Mouse (Mus musculus) liver, embryonic 16.5 days (tissue): Measurements from ENCODE around the gene 2210408I21Rik. TPM values are rescaled to one million over a fixed set of nuclear protein-coding genes. Genes with fewer than 3 reads are reported as not detected.

Source experiments
- ATAC-seq: fragments of 200-750 bp; cut with Nextera tagmentation; 2 replicates; pipeline ENCODE4 v1.8.0; 2017; ENCODE audit warnings: low read depth, mild to moderate bottlenecking, moderate number of reproducible peaks, moderate library complexity
- H3K27ac ChIP-seq: fragments of 300-500 bp; sonication (generic); 2 replicates; pipeline ENCODE4 v1.5.1; 2014; ENCODE audit warnings: mild to moderate bottlenecking, low read length
- H3K27me3 ChIP-seq: fragments of 300-500 bp; sonication (generic); 2 replicates; pipeline ENCODE4 v1.6.1; 2014; ENCODE audit warnings: low read depth, low read length, mixed read lengths; ENCODE audit not compliant: control insufficient read depth, insufficient read depth
- H3K36me3 ChIP-seq: fragments of 300-500 bp; sonication (generic); 2 replicates; pipeline ENCODE4 v1.6.1; 2014; ENCODE audit warnings: mild to moderate bottlenecking; ENCODE audit not compliant: control insufficient read depth, insufficient read depth
- H3K4me1 ChIP-seq: fragments of 300-500 bp; sonication (generic); 2 replicates; pipeline ENCODE4 v1.6.1; 2014; ENCODE audit warnings: low read depth, low read length, mixed read lengths; ENCODE audit not compliant: control insufficient read depth
- H3K4me2 ChIP-seq: fragments of 300-500 bp; sonication (generic); 2 replicates; pipeline ENCODE4 v1.6.1; 2014; ENCODE audit warnings: low read depth, low read length, mixed read lengths
- H3K4me3 ChIP-seq: fragments of 300-500 bp; sonication (generic); 2 replicates; pipeline ENCODE4 v1.5.1; 2014; ENCODE audit warnings: low read depth, mild to moderate bottlenecking, low read length
- H3K9ac ChIP-seq: fragments of 300-500 bp; sonication (generic); 2 replicates; pipeline ENCODE4 v1.6.1; 2014; ENCODE audit warnings: low read depth, low read length
- H3K9me3 ChIP-seq: fragments of 300-500 bp; sonication (generic); replicated peaks from 2 replicates; pipeline ENCODE4 v1.6.1; 2016; ENCODE audit warnings: low read length; ENCODE audit not compliant: control insufficient read depth
- WGBS: fragments of 180-500 bp; shearing (Covaris S2); extraction: QIAGEN DNeasy Blood & Tissue Kit; methylation state at CpG from one replicate; pipeline ENCODE4 v1.1.7; 2014; ENCODE audit not compliant: insufficient replicate concordance; 5-methylcytosine and 5-hydroxymethylcytosine counted together
- polyA plus RNA-seq: library from polyadenylated mRNA; unstranded; fragments of >200 nt; fragmentation: Nextera tagmentation; extraction: Ambion mirVana; gene quantifications from 2 replicates; pipeline ENCODE4 v1.2.1, GENCODE M21; 2015

The 2210408I21Rik gene
- polyA plus RNA-seq, 1 experiment from 2014 or later: 1.6 TPM

DNA sequence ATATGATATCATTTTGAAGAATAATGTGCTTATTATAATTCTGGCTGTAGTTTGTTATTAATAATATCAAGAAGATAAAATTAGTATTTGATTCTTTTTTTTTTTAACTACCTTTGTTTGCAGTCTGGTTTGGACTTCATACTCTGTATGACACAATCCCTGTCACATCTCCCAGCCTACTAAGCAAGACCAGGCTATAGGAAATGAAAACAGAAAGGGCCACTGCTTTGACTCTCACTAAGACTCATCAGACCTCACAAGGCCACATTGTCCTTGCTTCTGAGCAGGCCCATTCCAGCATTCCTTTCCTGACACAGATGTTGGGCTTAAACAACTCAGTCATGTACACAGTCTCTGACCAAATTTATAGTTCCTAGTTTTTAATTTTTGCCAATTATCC is 42.6 kb downstream of the 2210408I21Rik start:
- H3K4me2 ChIP-seq: no peak overlapping the region
- H3K36me3 ChIP-seq: no peaks in the 10 kb centered on the region
- H3K4me3 ChIP-seq: no peak overlapping the region
- H3K27me3 ChIP-seq: no peaks in the 10 kb centered on the region
- no peaks in the 10 kb centered on the region for H3K4me1 ChIP-seq
- no peak for ATAC-seq
- H3K27ac ChIP-seq: no peak overlapping the region
- no peaks in the 10 kb centered on the region for H3K9me3 ChIP-seq
- no peak overlapping the region for H3K9ac ChIP-seq

GRCm38 (mm10) chr13:77190606-77191005 is 55.3 kb downstream of the 2210408I21Rik start:
- Histone ChIP-seq H3K27ac (no peak overlapping the region), H3K36me3 (no peaks in the 10 kb centered on the region), H3K4me3 (no peak overlapping the region), H3K9me3 (no peaks in the 10 kb centered on the region), H3K4me1 (no peaks in the 10 kb centered on the region), H3K4me2 (no peak overlapping the region), H3K27me3 (no peaks in the 10 kb centered on the region), H3K9ac (no peak overlapping the region)
- no peak for ATAC-seq
- WGBS: 75% methylated on average over 8 of the region's 8 CpGs

- no peaks in the 10 kb centered on the region for H3K36me3 ChIP-seq
- H3K4me2 ChIP-seq: no peak overlapping the region
- H3K27me3 ChIP-seq: no peaks in the 10 kb centered on the region
- no peaks in the 10 kb centered on the region for H3K4me1 ChIP-seq
- 54% methylated on average over 2 of the region's 2 CpGs for WGBS
- H3K9ac ChIP-seq: no peak overlapping the region
- no peak for ATAC-seq
- no peak overlapping the region for H3K4me3 ChIP-seq
- H3K9me3 ChIP-seq: no peaks in the 10 kb centered on the region
- no peak overlapping the region for H3K27ac ChIP-seq
Observed at GRCm38 (mm10) chr13:77192201-77192600, 56.9 kb downstream of the 2210408I21Rik start.

DNA sequence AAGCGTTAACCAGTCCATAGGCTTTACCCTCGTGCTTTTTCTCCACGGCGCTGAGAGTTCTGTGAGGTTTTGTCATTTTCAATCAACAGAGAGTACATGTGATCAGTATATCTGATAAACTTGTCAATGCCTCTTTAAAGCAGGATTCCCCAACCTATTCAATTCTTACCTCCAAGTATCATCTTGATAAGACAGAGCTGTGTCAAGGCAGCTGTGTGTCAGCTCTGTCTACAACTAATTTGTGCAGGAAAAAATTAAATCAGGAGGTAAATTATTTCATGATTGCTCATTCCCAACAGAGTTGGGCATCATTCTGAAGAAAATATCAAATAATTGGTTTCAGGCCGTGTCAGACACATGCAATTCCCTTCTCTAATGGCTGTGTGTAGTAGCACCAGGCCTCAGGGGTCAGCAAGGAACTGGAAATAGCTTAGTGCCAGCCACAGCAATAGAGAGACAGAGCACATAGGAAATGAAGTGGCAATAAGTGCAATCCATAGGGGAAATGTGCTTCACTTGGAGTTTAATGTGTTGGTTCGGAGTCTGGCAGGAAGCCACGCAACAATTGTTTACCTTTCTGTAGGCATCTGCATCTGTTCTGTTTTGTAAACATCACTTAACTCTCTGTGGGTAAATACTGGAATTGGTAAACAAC is 73.6 kb downstream of the 2210408I21Rik start:
- no peaks in the 10 kb centered on the region for H3K27me3 ChIP-seq
- H3K4me2 ChIP-seq: no peak overlapping the region
- no peak for ATAC-seq
- no peaks in the 10 kb centered on the region for H3K9me3 ChIP-seq
- H3K4me1 ChIP-seq: no peaks in the 10 kb centered on the region
- H3K9ac ChIP-seq: no peak overlapping the region
- no peak overlapping the region for H3K4me3 ChIP-seq
- H3K27ac ChIP-seq: no peak overlapping the region
- WGBS: 73% methylated on average over 7 of the region's 7 CpGs
- H3K36me3 ChIP-seq: no peaks in the 10 kb centered on the region

- H3K27me3 ChIP-seq: no peaks in the 10 kb centered on the region
- H3K4me1 ChIP-seq: no peaks in the 10 kb centered on the region
- no peaks in the 10 kb centered on the region for H3K9me3 ChIP-seq
- no peak overlapping the region for H3K4me2 ChIP-seq
- H3K36me3 ChIP-seq: no peaks in the 10 kb centered on the region
- H3K4me3 ChIP-seq: no peak overlapping the region
- H3K9ac ChIP-seq: no peak overlapping the region
- no peak for ATAC-seq
- no peak overlapping the region for H3K27ac ChIP-seq
Observed at GRCm38 (mm10) chr13:77213196-77213595, 77.9 kb downstream of the 2210408I21Rik start.

DNA sequence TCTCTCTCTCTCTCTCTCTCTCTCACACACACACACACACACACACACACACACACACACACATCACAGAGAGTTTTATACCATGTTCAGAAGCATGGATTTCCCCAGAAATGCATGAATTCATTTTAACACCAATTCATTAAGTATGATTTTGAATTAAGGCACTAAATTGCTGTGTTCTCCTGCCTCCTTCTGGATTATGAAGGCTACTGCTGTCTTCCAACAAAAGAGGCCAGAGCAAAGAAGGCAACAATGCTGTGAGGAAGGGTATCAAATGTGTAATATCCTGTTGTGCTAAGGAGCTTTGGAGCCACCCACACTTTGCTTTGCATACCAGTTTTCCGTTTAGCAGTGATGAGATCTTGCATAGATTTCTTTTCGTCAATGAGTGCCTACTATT is 80.1 kb downstream of the 2210408I21Rik start:
- H3K9me3 ChIP-seq: no peaks in the 10 kb centered on the region
- no peaks in the 10 kb centered on the region for H3K27me3 ChIP-seq
- ATAC-seq: no peak
- 45% methylated on average over 2 of the region's 2 CpGs for WGBS
- H3K4me1 ChIP-seq: no peaks in the 10 kb centered on the region
- no peak overlapping the region for H3K27ac ChIP-seq
- H3K4me3 ChIP-seq: no peak overlapping the region
- H3K4me2 ChIP-seq: no peak overlapping the region
- no peak overlapping the region for H3K9ac ChIP-seq
- H3K36me3 ChIP-seq: no peaks in the 10 kb centered on the region

DNA sequence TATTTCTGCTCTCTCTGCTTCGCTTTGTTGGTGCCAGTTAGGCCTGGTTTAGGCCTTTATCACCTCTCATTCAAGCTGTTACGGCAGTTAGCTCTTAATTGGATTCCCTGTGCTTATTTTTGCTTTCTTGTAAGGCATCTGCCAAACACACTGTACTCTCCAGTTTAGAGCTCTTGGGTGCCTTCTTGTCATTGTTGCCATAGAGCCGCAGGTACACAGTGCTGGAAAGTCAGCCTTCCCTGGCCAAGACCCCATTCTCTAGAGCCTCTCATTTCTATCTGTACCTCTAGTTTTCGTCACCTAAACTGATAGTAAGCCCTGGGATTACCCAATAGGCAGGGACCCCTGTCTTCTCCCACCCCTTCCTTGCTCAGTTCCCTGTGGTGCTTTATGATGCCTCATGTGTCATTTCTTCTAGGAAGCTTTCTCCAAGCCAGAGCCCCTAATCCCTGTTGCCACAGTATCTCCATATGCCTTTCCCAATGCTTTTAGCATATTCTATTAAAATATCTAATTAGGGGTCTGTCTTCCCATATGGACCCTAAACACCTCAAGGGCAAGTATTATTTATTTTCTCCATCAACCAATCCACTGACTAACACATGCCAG is 82.4 kb downstream of the 2210408I21Rik start:
- Histone ChIP-seq H3K36me3 (no peaks in the 10 kb centered on the region), H3K27ac (no peak overlapping the region), H3K4me3 (no peak overlapping the region), H3K4me2 (no peak overlapping the region), H3K9me3 (no peaks in the 10 kb centered on the region), H3K4me1 (no peaks in the 10 kb centered on the region), H3K27me3 (no peaks in the 10 kb centered on the region), H3K9ac (no peak overlapping the region)
- no peak for ATAC-seq
- 68% methylated on average over 4 of the region's 4 CpGs for WGBS

DNA sequence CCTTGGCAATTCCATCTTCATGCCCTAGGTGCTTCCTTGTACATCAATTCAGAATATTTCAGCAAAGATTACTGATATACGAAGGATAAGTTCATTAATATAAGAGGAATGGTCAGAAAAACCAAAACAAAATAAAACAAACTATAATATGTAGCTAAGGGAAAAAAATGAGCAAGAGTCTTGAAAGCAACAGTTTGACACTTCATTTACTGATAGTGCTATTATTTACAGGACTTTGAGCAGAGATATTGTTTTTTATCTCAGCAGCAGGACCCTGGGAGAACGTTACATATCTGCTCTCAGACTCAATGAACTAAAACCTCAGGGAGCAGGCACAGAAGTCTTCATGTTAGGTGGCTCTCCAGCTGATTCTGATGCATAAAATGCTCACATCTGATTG is 85.7 kb downstream of the 2210408I21Rik start:
- ATAC-seq: no peak
- H3K27ac ChIP-seq: no peak overlapping the region
- no peaks in the 10 kb centered on the region for H3K9me3 ChIP-seq
- no peak overlapping the region for H3K4me2 ChIP-seq
- no peaks in the 10 kb centered on the region for H3K27me3 ChIP-seq
- H3K36me3 ChIP-seq: no peaks in the 10 kb centered on the region
- WGBS: 56% methylated on average over 2 of the region's 2 CpGs
- no peak overlapping the region for H3K9ac ChIP-seq
- no peaks in the 10 kb centered on the region for H3K4me1 ChIP-seq
- H3K4me3 ChIP-seq: no peak overlapping the region

GRCm38 (mm10) chr13:77256541-77256940 is 121.2 kb downstream of the 2210408I21Rik start:
- H3K36me3 ChIP-seq: no peaks in the 10 kb centered on the region

More at GRCm38 (mm10) chr13:77256541-77256940, 121.2 kb downstream of the 2210408I21Rik start:
- Histone ChIP-seq H3K9me3 (no peaks in the 10 kb centered on the region), H3K4me3 (no peak overlapping the region), H3K4me2 (no peak overlapping the region), H3K4me1 (no peaks in the 10 kb centered on the region), H3K27me3 (no peaks in the 10 kb centered on the region), H3K9ac (no peak overlapping the region), H3K27ac (no peak overlapping the region)
- no peak for ATAC-seq
- 82% methylated on average over 6 of the region's 6 CpGs for WGBS
